ENCODE assay signal across 9 mouse cellular contexts in genomic region chr2:119327942-119328526, GRCm38 (mm10). TPM values are rescaled to one million over a fixed set of nuclear protein-coding genes. Genes with fewer than 3 reads are reported as not detected.
DNase-seq lines count a peak whose midpoint lies in the region; ATAC-seq lines count a peak whose summit lies in the region.
"Had no signal": no experiment of that assay in that cellular context is flagged by ENCODE, and none has a peak within 500 bp of the region (broad histone marks: within the 10 kb centered on the region; RNA-seq: fewer than 3 reads in every experiment).

No protein-coding gene starts in this region.

- no peak for ATAC-seq in kidney, embryonic 15.5 days (replicated peaks; ENCODE audit: low FRiP score)
- no peak for ATAC-seq in embryonic facial prominence, embryonic 14.5 days (ENCODE audit: low read depth)
- ATAC-seq in hindbrain, embryonic 16.5 days = no peak
- no peak for ATAC-seq in neural tube, embryonic 12.5 days (ENCODE audit: low FRiP score, low read depth)

- peaks cover 53% of the 10 kb centered on the region for H3K4me1 ChIP-seq in kidney, embryonic 15.5 days
- peaks cover 31% of the 10 kb centered on the region for H3K4me1 ChIP-seq in embryonic facial prominence, embryonic 14.5 days (ENCODE audit: control insufficient read depth, insufficient read depth, low read length)
- H3K4me1 ChIP-seq in hindbrain, embryonic 16.5 days (ENCODE audit: control insufficient read depth, insufficient read depth, low read depth, low read length) = peaks cover 40% of the 10 kb centered on the region
- peaks cover 46% of the 10 kb centered on the region for H3K4me1 ChIP-seq in neural tube, embryonic 12.5 days

- no peaks in the 10 kb centered on the region for H3K9me3 ChIP-seq in kidney, embryonic 15.5 days (replicated peaks)
- H3K9me3 ChIP-seq in embryonic facial prominence, embryonic 14.5 days (ENCODE audit: control insufficient read depth, low read length) = no peaks in the 10 kb centered on the region
- H3K9me3 ChIP-seq in hindbrain, embryonic 16.5 days (ENCODE audit: control insufficient read depth, low read length) = no peaks in the 10 kb centered on the region
- H3K9me3 ChIP-seq in neural tube, embryonic 12.5 days = no peaks in the 10 kb centered on the region

- peak overlapping the region; percentile 25; the same call in 1 of the 2 replicates for H3K9ac ChIP-seq in kidney, embryonic 15.5 days
- no peak overlapping the region; the same call in 1 of the 2 replicates for H3K9ac ChIP-seq in embryonic facial prominence, embryonic 14.5 days (ENCODE audit: low read depth, low read length)
- no peak overlapping the region for H3K9ac ChIP-seq in hindbrain, embryonic 16.5 days (ENCODE audit: low read depth, low read length)
- no peak overlapping the region for H3K9ac ChIP-seq in neural tube, embryonic 12.5 days

- peak overlapping the region; percentile 29 for H3K27ac ChIP-seq in kidney, embryonic 15.5 days
- H3K27ac ChIP-seq in embryonic facial prominence, embryonic 14.5 days (replicated peaks; ENCODE audit: low read depth, low read length) = no peak overlapping the region
- H3K27ac ChIP-seq in hindbrain, embryonic 16.5 days (ENCODE audit: low read depth, low read length) = no peak overlapping the region
- H3K27ac ChIP-seq in neural tube, embryonic 12.5 days = no peak overlapping the region

- no peaks in the 10 kb centered on the region for H3K36me3 ChIP-seq in kidney, embryonic 15.5 days
- no peaks in the 10 kb centered on the region for H3K36me3 ChIP-seq in embryonic facial prominence, embryonic 14.5 days (ENCODE audit: control insufficient read depth, insufficient read depth, low read length)
- no peaks in the 10 kb centered on the region for H3K36me3 ChIP-seq in hindbrain, embryonic 16.5 days (ENCODE audit: control insufficient read depth, insufficient read depth, low read length)
- H3K36me3 ChIP-seq in neural tube, embryonic 12.5 days = no peaks in the 10 kb centered on the region

- WGBS in kidney, embryonic 15.5 days = 16% methylated on average over 11 of the region's 11 CpGs
- WGBS in embryonic facial prominence, embryonic 14.5 days = 18% methylated on average over 11 of the region's 11 CpGs
- WGBS in hindbrain, embryonic 16.5 days = 12% methylated on average over 11 of the region's 11 CpGs
- 14% methylated on average over 11 of the region's 11 CpGs for WGBS in neural tube, embryonic 12.5 days

- H3K27me3 ChIP-seq in kidney, embryonic 15.5 days = peaks cover 90% of the 10 kb centered on the region
- peaks cover 90% of the 10 kb centered on the region for H3K27me3 ChIP-seq in embryonic facial prominence, embryonic 14.5 days (replicated peaks; ENCODE audit: control insufficient read depth, insufficient read depth, low read length)
- H3K27me3 ChIP-seq in hindbrain, embryonic 16.5 days (replicated peaks; ENCODE audit: control insufficient read depth, insufficient read depth, low read length) = peaks cover 56% of the 10 kb centered on the region
- peaks cover 97% of the 10 kb centered on the region for H3K27me3 ChIP-seq in neural tube, embryonic 12.5 days (replicated peaks)

- peak overlapping the region; percentile 85 for H3K4me2 ChIP-seq in kidney, embryonic 15.5 days
- H3K4me2 ChIP-seq in embryonic facial prominence, embryonic 14.5 days (ENCODE audit: low read depth, low read length) = peak overlapping the region; percentile 81; the same call in 1 of the 2 replicates
- peak overlapping the region; percentile 82 for H3K4me2 ChIP-seq in hindbrain, embryonic 16.5 days (ENCODE audit: low read length)
- peak overlapping the region; percentile 71 for H3K4me2 ChIP-seq in neural tube, embryonic 12.5 days (replicated peaks)

- DNase-seq in kidney, postnatal 10 days = no peak
- no peak for DNase-seq in embryonic facial prominence, embryonic 14.5 days (ENCODE audit: low spot score)
- DNase-seq in urinary bladder, postnatal 14 days (ENCODE audit: low spot score) = no peak
- DNase-seq in layer of hippocampus, postnatal 25 days (ENCODE audit: extremely low spot score in 1 of 2, low spot score in 1 of 2) = no peak
- no peak for DNase-seq in right cerebral cortex, adult 18-20 months

- H3K4me3 ChIP-seq in kidney, embryonic 15.5 days (replicated peaks) = peak overlapping the region; percentile 52
- H3K4me3 ChIP-seq in embryonic facial prominence, embryonic 14.5 days (ENCODE audit: low read depth, low read length) = peak overlapping the region; percentile 47
- H3K4me3 ChIP-seq in hindbrain, embryonic 16.5 days (ENCODE audit: low read length) = peak overlapping the region; percentile 52; the same call in 1 of the 2 replicates
- peak overlapping the region; percentile 35; the same call in 1 of the 2 replicates for H3K4me3 ChIP-seq in neural tube, embryonic 12.5 days
- H3K4me3 ChIP-seq: myocyte had no signal

RNA-seq across cellular contexts. Expression of gene Dll4, which starts 2.5 kb away (rescaled TPM):
- polyA plus RNA-seq in kidney, embryonic 15.5 days (2015; fragmentation: Nextera tagmentation; extraction: Ambion mirVana) = 9.9 and 10.5 TPM in 2 replicates
- 5.0 and 6.8 TPM in 2 replicates for polyA plus RNA-seq in embryonic facial prominence, embryonic 14.5 days (2014; fragmentation: Nextera tagmentation; extraction: Ambion mirVana)
- polyA plus RNA-seq in hindbrain, embryonic 16.5 days (2015; fragmentation: Nextera tagmentation; extraction: Ambion mirVana) = 5.3 and 6.0 TPM in 2 replicates
- 5.0 and 6.0 TPM in 2 replicates for polyA plus RNA-seq in neural tube, embryonic 12.5 days (2016; fragmentation: Nextera tagmentation; extraction: Ambion mirVana)
- total RNA-seq in layer of hippocampus, postnatal 25 days (2021) = 1 to 10 TPM; 3.0 to 5.2 TPM
- polyA plus RNA-seq: myocyte had no signal

RNA-seq across cellular contexts. Expression of gene Chac1, which starts 23.0 kb away (rescaled TPM):
- polyA plus RNA-seq in kidney, embryonic 15.5 days (2015; fragmentation: Nextera tagmentation; extraction: Ambion mirVana) = 0.91 and 0.98 TPM in 2 replicates
- polyA plus RNA-seq in embryonic facial prominence, embryonic 14.5 days (2014; fragmentation: Nextera tagmentation; extraction: Ambion mirVana) = 1.4 and 1.7 TPM in 2 replicates
- polyA plus RNA-seq in hindbrain, embryonic 16.5 days (2015; fragmentation: Nextera tagmentation; extraction: Ambion mirVana) = 12.3 and 14.9 TPM in 2 replicates
- 2.4 and 2.7 TPM in 2 replicates for polyA plus RNA-seq in neural tube, embryonic 12.5 days (2016; fragmentation: Nextera tagmentation; extraction: Ambion mirVana)
- total RNA-seq in layer of hippocampus, postnatal 25 days (2021) = 1 to 10 TPM; 6.4 to 7.1 TPM

RNA-seq across cellular contexts. Expression of gene Vps18, which starts 39.5 kb away (rescaled TPM):
- polyA plus RNA-seq in kidney, embryonic 15.5 days (2015; fragmentation: Nextera tagmentation; extraction: Ambion mirVana) = 17.6 and 19.6 TPM in 2 replicates
- 12.5 and 15.5 TPM in 2 replicates for polyA plus RNA-seq in embryonic facial prominence, embryonic 14.5 days (2014; fragmentation: Nextera tagmentation; extraction: Ambion mirVana)
- 28.2 and 30.4 TPM in 2 replicates for polyA plus RNA-seq in hindbrain, embryonic 16.5 days (2015; fragmentation: Nextera tagmentation; extraction: Ambion mirVana)
- 26.6 TPM in 2 replicates for polyA plus RNA-seq in neural tube, embryonic 12.5 days (2016; fragmentation: Nextera tagmentation; extraction: Ambion mirVana)
- total RNA-seq in layer of hippocampus, postnatal 25 days (2021) = 10 to 100 TPM; 37.5 to 43.9 TPM

RNA-seq across cellular contexts. Expression of gene Rhov, which starts 57.0 kb away (rescaled TPM):
- polyA plus RNA-seq in kidney, embryonic 15.5 days (2015; fragmentation: Nextera tagmentation; extraction: Ambion mirVana) = 0.72 and 1.1 TPM in 2 replicates
- 9.8 and 10.4 TPM in 2 replicates for polyA plus RNA-seq in embryonic facial prominence, embryonic 14.5 days (2014; fragmentation: Nextera tagmentation; extraction: Ambion mirVana)
- polyA plus RNA-seq in hindbrain, embryonic 16.5 days (2015; fragmentation: Nextera tagmentation; extraction: Ambion mirVana) = 48.2 and 56.9 TPM in 2 replicates
- polyA plus RNA-seq in neural tube, embryonic 12.5 days (2016; fragmentation: Nextera tagmentation; extraction: Ambion mirVana) = 8.4 and 9.3 TPM in 2 replicates
- total RNA-seq in layer of hippocampus, postnatal 25 days (2021) = 1 to 10 TPM; 6.3 to 6.9 TPM
